Mouse (Mus musculus) embryonic fibroblast, embryonic 13.5 days (primary cell): ENCODE measurements around the gene Mcur1.
A peak's percentile ranks its signal among the peaks of the same experiment; 100 is the strongest.

Source experiments
- CTCF ChIP-seq: IDR thresholded peaks from 2 replicates; pipeline ENCODE4 v1.5.1; 2011; ENCODE audit warnings: mild to moderate bottlenecking, control low read depth, low read length, moderate library complexity, borderline replicate concordance; ENCODE audit not compliant: insufficient read depth
- POLR2A ChIP-seq: IDR thresholded peaks from 2 replicates; pipeline ENCODE4 v1.6.1; 2011; ENCODE audit warnings: low read depth, mild to moderate bottlenecking, control low read depth, low read length, moderate library complexity

DNA sequence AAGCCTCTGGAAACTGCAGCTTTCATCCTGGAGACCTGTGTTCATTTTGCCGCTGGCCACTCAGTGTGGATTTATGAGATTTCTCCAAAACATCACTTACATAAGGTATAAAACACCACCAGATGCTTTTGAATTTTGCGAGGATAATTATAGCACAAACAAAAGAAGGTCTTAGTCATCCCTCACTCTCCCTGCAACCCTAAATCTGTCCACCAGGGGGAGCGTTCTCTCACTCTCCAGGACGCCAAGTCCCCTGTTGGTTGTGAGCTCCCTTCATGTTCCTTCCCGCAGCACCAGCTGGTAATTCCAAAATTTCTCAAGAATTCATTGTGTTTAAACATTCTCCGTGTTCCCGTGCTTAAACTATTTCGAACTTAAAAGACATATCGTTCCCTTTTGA is 5.4 kb upstream of the Mcur1 start:
- peak; percentile 69; the same call in 1 of the 2 replicates for TF ChIP-seq CTCF
- TF ChIP-seq POLR2A, result no peak
